Mouse (Mus musculus) lung, adult 2 months (tissue): ENCODE measurements around the gene Rgs3.

Source experiments
- CTCF ChIP-seq: fragments of 200-500 bp; IDR thresholded peaks from 2 replicates; pipeline ENCODE4 v1.5.1; 2011; ENCODE audit warnings: mild to moderate bottlenecking, low read length, control low read depth; ENCODE audit not compliant: insufficient read depth
- POLR2A ChIP-seq: fragments of 200-500 bp; IDR thresholded peaks from 2 replicates; pipeline ENCODE4 v1.6.1; 2011; ENCODE audit warnings: low read depth, mild to moderate bottlenecking, control low read depth, low read length, borderline replicate concordance; ENCODE audit errors: extremely low read depth

DNA sequence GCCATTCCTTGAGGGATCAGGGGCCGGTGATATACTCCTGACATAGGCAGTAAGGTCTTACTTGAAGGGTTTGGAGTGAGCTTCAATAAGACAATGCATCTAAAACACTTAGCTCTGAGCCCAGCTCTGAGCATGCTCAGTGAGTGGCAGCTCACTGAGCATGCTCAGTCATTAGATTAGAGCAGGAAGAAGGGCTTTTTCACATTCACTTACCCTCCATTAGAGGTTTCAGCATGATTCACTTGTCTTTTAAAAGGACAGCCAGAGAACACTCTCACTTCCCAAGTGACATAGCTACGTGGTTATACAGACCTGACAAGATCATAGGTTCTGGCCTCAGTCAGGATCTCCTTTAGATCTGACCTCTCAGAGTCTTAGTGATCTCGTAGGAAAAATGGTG, 89.2 kb downstream of the Rgs3 start:
- TF ChIP-seq CTCF (no peak), POLR2A (no peak)
